Mouse (Mus musculus) kidney, adult 2 months (tissue): ENCODE measurements around the gene Foxe3. TPM values are rescaled to one million over a fixed set of nuclear protein-coding genes. Genes with fewer than 3 reads are reported as not detected.

Experiments used
- DNase-seq: peaks from one replicate; pipeline ENCODE4 v3.0.0; 2021
- H3K27ac ChIP-seq: fragments of 200-500 bp; 2 replicates; pipeline ENCODE4 v1.5.1; 2012; ENCODE audit warnings: low read depth, low read length, control low read depth, inconsistent platforms; ENCODE audit not compliant: insufficient read depth
- H3K27me3 ChIP-seq: fragments of 200-500 bp; replicated peaks from 2 replicates; pipeline ENCODE4 v1.6.1; 2012; ENCODE audit warnings: mild to moderate bottlenecking, moderate library complexity, low read length, inconsistent platforms; ENCODE audit not compliant: control insufficient read depth, insufficient read depth
- H3K36me3 ChIP-seq: fragments of 200-500 bp; 2 replicates; pipeline ENCODE4 v1.6.1; 2012; ENCODE audit warnings: mild to moderate bottlenecking, moderate library complexity, low read length, inconsistent platforms; ENCODE audit not compliant: control insufficient read depth, insufficient read depth
- H3K4me1 ChIP-seq: fragments of 200-500 bp; 2 replicates; pipeline ENCODE4 v1.6.1; 2011; ENCODE audit warnings: low read length; ENCODE audit not compliant: control insufficient read depth, insufficient read depth
- H3K4me3 ChIP-seq: fragments of 200-500 bp; 2 replicates; pipeline ENCODE4 v1.5.1; 2011; ENCODE audit warnings: mild to moderate bottlenecking, low read depth, low read length, control low read depth; ENCODE audit not compliant: insufficient read depth
- CTCF ChIP-seq: fragments of 200-500 bp; conservative IDR thresholded peaks from 2 replicates; pipeline ENCODE4 v1.5.1; 2011; ENCODE audit warnings: low read depth, mild to moderate bottlenecking, control low read depth, low read length, moderate library complexity, mixed read lengths; ENCODE audit not compliant: insufficient read depth, insufficient read length
- POLR2A ChIP-seq: fragments of 200-500 bp; IDR thresholded peaks from one replicate; pipeline ENCODE4 v1.6.1; 2011; ENCODE audit warnings: low read depth, low read length, control low read depth
- WGBS: fragments of 180-500 bp; shearing (Covaris S2); methylation state at CpG from one replicate; pipeline ENCODE4 v1.1.7; 2018; 5-methylcytosine and 5-hydroxymethylcytosine counted together
- polyA plus RNA-seq: library from polyadenylated mRNA; depleted of rRNA; stranded (reverse); fragments of >200 nt; gene quantifications from 2 replicates; pipeline ENCODE4 v1.2.3, GENCODE M21; 2012

Gene Foxe3
- polyA plus RNA-seq, 1 experiment: not detected

- no peak overlapping the region for H3K4me3 ChIP-seq
- H3K4me1 ChIP-seq: no peaks in the 10 kb centered on the region
- no peak overlapping the region for H3K27ac ChIP-seq
- no peak for DNase-seq
- no peak for TF ChIP-seq CTCF
- TF ChIP-seq POLR2A: no peak
- H3K36me3 ChIP-seq: no peaks in the 10 kb centered on the region
- 78% methylated on average over 3 of the region's 3 CpGs for WGBS
- H3K27me3 ChIP-seq: no peaks in the 10 kb centered on the region
These were observed 27.4 kb upstream of the Foxe3 start for GRCm38 (mm10) chr4:114953172-114953571.

GRCm38 (mm10) chr4:114947852-114948481 lies 22.2 kb upstream of the Foxe3 start:
- no peaks in the 10 kb centered on the region for H3K27me3 ChIP-seq
- no peak for TF ChIP-seq CTCF
- no peak for TF ChIP-seq POLR2A
- H3K4me1 ChIP-seq: no peaks in the 10 kb centered on the region
- WGBS: 61% methylated on average over 7 of the region's 7 CpGs
- H3K4me3 ChIP-seq: no peak overlapping the region
- H3K27ac ChIP-seq: no peak overlapping the region
- no peak for DNase-seq
- H3K36me3 ChIP-seq: no peaks in the 10 kb centered on the region

GRCm38 (mm10) chr4:114947395-114947794 lies 21.6 kb upstream of the Foxe3 start:
- Histone ChIP-seq H3K36me3 (no peaks in the 10 kb centered on the region), H3K4me1 (no peaks in the 10 kb centered on the region), H3K27ac (no peak overlapping the region), H3K4me3 (no peak overlapping the region), H3K27me3 (no peaks in the 10 kb centered on the region)
- TF ChIP-seq CTCF (peak; percentile 97), POLR2A (no peak)
- WGBS: 22% methylated on average over 6 of the region's 6 CpGs
- DNase-seq: peak; percentile 78

DNA sequence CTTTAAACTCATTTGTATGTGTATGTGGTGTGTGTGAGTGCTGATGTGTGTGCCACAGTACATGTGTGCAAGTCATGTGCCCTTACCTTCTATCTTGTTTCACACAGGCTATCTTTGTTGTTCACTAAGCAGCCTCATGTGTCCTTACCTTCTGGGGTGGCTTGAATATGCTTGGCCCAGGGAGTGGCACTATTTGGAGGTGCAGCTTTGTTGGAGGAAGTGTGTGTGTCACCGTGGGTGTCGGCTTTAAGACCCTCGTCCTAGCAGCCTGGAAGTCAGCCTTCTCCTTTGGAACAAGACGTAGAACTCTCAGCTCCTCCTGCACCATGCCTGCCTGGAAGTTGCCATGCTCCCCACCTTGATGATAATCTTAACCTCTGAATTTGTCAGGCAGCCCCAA lies 20.6 kb upstream of the Foxe3 start:
- 95% methylated on average over 4 of the region's 4 CpGs for WGBS

DNA sequence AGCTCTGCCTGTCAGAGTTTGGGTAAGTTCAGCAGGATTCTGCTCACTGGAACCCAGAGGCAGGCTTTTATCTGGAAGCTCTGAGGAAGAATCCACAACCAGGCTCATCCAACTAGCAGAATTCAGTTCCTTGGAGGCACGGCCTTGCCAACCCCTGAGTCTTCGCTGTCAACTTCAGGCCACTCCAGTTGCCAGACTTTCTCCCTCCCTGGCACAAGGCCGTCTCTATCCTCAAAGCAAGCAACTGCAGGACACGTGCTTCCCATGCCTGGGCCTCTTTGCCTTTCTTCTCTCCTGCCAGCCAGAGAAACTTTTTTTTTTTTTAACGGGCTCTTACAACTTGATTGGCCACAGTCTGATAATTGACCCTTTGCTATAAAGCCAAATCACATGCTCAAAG lies 19.2 kb upstream of the Foxe3 start:
- TF ChIP-seq CTCF (no peak), POLR2A (no peak)
- Histone ChIP-seq H3K27ac (no peak overlapping the region), H3K4me3 (no peak overlapping the region), H3K4me1 (no peaks in the 10 kb centered on the region), H3K36me3 (no peaks in the 10 kb centered on the region), H3K27me3 (no peaks in the 10 kb centered on the region)
- DNase-seq: no peak
- 60% methylated on average over 5 of the region's 5 CpGs for WGBS

More for the DNA sequence above, 20.6 kb upstream of the Foxe3 start:
- H3K27me3 ChIP-seq: no peaks in the 10 kb centered on the region
- TF ChIP-seq CTCF: no peak
- no peak overlapping the region for H3K27ac ChIP-seq
- no peaks in the 10 kb centered on the region for H3K4me1 ChIP-seq
- DNase-seq: no peak
- H3K4me3 ChIP-seq: no peak overlapping the region
- H3K36me3 ChIP-seq: no peaks in the 10 kb centered on the region

DNA sequence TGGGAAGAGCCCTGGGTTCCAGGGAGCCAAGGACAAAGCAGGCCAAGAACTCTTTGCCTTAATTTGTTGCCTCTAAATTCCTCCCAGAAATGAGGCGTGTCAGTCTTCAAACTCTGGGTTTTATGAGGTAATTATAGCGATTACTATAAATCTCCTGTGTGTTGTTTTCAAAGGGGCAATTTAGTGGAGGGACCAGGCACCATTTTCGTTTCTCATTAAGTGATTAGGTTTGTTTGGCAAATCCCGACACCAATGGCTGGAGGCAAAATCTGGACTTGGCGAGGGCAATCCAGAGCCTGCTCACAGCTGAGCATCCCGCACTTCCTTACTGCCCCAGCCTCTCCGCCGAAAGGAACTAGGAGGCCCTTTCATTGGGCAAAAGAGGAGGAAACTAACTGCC lies 16.8 kb upstream of the Foxe3 start:
- WGBS: 58% methylated on average over 8 of the region's 8 CpGs
- DNase-seq: no peak

DNA sequence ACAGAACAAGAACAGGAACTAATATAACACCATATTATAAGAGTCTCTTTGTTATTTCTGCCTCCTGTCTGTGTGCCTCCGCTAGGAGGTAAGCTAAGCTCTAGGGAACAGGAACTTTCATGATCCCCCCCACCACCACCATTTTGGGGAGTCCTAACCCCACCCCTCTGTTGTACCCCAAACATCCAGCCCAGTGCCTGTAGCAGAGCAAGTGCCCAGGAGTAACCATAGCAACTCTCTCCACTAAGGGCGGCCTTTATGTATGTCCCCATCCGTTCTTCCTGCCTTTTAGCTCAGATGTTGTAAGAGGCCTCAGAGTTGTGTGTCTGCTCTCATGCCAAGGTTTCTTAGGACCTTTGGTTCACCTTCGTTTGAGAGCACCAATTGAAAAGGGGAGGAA lies 16.3 kb upstream of the Foxe3 start:
- no peaks in the 10 kb centered on the region for H3K36me3 ChIP-seq
- TF ChIP-seq POLR2A (no peak), CTCF (no peak)
- H3K27ac ChIP-seq: no peak overlapping the region
- no peak overlapping the region for H3K4me3 ChIP-seq
- no peaks in the 10 kb centered on the region for H3K4me1 ChIP-seq
- H3K27me3 ChIP-seq: no peaks in the 10 kb centered on the region
- no peak for DNase-seq
- 69% methylated on average over 4 of the region's 4 CpGs for WGBS

More for the DNA sequence above, 16.8 kb upstream of the Foxe3 start:
- TF ChIP-seq POLR2A: no peak
- no peak for TF ChIP-seq CTCF
- H3K4me3 ChIP-seq: no peak overlapping the region
- no peaks in the 10 kb centered on the region for H3K4me1 ChIP-seq
- H3K27ac ChIP-seq: no peak overlapping the region
- H3K27me3 ChIP-seq: no peaks in the 10 kb centered on the region
- no peaks in the 10 kb centered on the region for H3K36me3 ChIP-seq

GRCm38 (mm10) chr4:114941311-114941710 lies 15.5 kb upstream of the Foxe3 start:
- H3K4me1 ChIP-seq: no peaks in the 10 kb centered on the region
- no peaks in the 10 kb centered on the region for H3K27me3 ChIP-seq
- TF ChIP-seq CTCF (no peak), POLR2A (no peak)
- no peak for DNase-seq
- no peaks in the 10 kb centered on the region for H3K36me3 ChIP-seq
- WGBS: 91% methylated on average over 4 of the region's 4 CpGs
- no peak overlapping the region for H3K4me3 ChIP-seq
- H3K27ac ChIP-seq: no peak overlapping the region
